Mouse (Mus musculus) Patski (cell line): Measurements from ENCODE around the gene Prdx5. TPM values are rescaled to one million over a fixed set of nuclear protein-coding genes. Genes with fewer than 3 reads are reported as not detected.
A peak's percentile ranks its signal among the peaks of the same experiment; 100 is the strongest.

ENCODE experiments used
- ATAC-seq: fragments of 100-300 bp; one replicate; pipeline ENCODE4 v1.8.0; 2021
- CTCF ChIA-PET: fragments of 350-600 bp; sonication (Branson Sonifier 250); formaldehyde crosslinking; loops from one replicate; lab custom pipeline; 2022; ENCODE audit warnings: inconsistent platforms; lab: Charles Lee
- POLR2A ChIA-PET: fragments of 350-600 bp; sonication (Branson Sonifier 250); formaldehyde crosslinking; loops from one replicate; lab custom pipeline; 2022; ENCODE audit warnings: antibody characterized with exemption, inconsistent platforms; lab: Charles Lee
- DNase-seq: peaks from one replicate; pipeline ENCODE4 v3.0.0-alpha.2; 2011; ENCODE audit warnings: low read depth, low spot score
- H3K27me3 ChIP-seq: fragments of 371-371 bp; one replicate; pipeline ENCODE4 v1.5.1; 2021
- CTCF ChIP-seq: fragments of 100-300 bp; IDR thresholded peaks from one replicate; pipeline ENCODE4 v1.5.1; 2021
- in situ Hi-C: fragments of 300-500 bp; cut with MboI; formaldehyde crosslinking; loops from 3 replicates; pipeline ENCODE4 v1.11.1; 2018; ENCODE audit warnings: low pct_unique_long_range_greater_than_20kb, mixed read lengths
- polyA plus RNA-seq: library from polyadenylated mRNA; unstranded; gene quantifications from one replicate; pipeline ENCODE4 v1.2.3, GENCODE M21; 2021

Prdx5 gene
- polyA plus RNA-seq, 1 experiment from 2014 or later, result 557 TPM

DNA sequence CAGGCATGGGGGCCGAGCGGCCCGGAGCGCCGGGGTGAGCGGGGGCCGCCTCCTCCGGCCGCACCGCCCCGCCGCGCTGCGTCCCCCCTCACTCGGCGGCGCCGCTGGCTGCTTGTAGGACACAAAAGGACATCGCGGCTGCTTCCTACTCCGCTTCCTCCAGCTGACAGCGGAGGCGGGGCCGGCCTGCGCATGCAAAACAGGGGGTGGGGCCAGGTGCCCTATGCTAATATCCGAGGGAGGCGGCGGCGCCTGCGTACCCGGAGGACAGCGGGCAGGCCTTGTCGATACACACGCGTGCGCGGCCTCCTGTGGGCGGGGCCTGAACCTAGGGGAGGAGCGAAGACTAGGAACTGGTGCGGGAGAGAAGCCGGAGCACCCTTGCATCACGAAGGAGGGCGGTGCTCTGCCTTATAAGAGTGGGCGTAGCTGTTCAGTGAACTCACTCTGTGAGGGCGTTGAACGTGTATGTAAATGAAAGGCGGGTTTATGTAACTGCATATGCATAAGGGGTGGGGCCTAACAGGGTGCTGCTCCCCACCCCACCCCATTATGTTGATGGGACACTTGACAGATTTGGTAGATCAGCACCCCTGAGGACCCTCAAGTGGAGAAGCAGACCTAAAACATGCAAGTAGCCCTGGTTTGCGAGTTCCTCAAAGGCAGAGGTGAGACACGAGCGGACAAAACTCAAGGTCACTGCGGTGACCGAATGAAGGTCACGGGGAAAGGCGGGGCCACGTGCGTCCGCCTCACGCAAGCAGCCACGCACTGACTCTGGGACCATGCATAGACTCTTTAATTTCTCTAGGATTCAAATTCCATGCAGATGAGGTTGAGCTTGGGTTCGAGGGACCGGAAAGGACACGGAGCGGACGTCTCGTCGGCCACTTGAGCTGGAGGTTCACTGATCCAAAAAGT lies 12.0 kb upstream of the Prdx5 start, which contains the start of gene Esrra:
Gene Esrra (minus strand): TSS at position 167 of the 921 bp plus-strand sequence.
- CTCF ChIA-PET, result interaction anchor here (0.7 to 4.7 kb wide), 6 partner anchors 18 to 98 kb away, joined by 3 to 36 read pairs (median 5); partner anchors contain the start of genes Fkbp2 and Plcb3
- POLR2A ChIA-PET, result interaction anchor here (0.6 to 3.7 kb wide), 9 partner anchors 10 to 82 kb away, joined by 3 to 24 read pairs (median 4); partner anchors contain the start of genes Bad, Gpr137, Kcnk4 and Prdx5
- TF ChIP-seq CTCF, result no peak
- DNase-seq (peak; percentile 98), ATAC-seq (peak; percentile 86)
- no peaks in the 10 kb centered on the region for H3K27me3 ChIP-seq
- in situ Hi-C loops, result loop anchor here (5.0 kb wide), 1 partner anchor 55 kb away; the partner anchor contains the start of gene Plcb3

DNA sequence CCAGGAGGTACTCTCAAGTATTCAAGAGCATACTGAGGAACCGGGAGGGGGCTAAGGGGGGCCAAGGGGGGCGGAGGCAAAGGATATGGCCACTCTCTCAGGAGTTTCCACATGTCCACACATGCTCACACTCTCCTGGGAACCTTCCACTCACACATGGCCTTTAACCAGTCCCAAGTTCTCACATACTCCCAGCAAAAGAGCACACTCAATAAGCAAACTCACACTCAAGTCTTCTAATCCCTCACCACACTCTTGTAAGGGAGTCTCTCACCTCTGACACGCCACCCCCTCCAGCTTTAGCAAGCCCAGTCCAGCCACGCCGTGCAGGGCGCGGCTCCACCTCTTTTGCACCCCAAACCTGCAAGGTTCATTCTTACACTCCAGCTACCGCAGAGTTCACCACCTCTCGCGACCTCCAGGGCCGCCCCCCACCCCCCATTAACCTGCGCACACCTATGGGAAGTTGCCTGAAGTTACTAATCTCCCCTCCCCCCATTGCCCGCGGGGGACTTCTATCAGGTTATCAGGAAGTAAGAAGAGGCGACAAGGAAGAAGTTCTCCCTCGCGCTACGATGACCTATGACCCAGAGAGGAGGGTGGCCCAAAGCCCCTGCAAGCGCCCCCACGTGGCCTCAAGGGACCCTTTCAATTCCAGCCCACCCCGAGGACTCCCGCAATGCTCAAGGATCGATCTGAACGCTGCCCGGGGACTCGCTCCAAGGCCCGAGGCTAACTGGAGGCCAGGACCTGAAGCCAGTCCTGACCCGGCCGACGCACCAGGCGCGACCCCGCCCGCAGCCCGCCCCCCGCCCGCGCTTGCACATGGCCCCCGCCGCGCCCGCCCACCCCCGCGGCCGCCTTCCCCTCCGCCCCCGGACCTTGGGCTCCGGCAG lies 11.1 kb upstream of the Prdx5 start:
- in situ Hi-C loops, result loop anchor here (5.0 kb wide), 1 partner anchor 56 kb away; the partner anchor contains the start of gene Plcb3
- no peak for TF ChIP-seq CTCF
- DNase-seq (no peak), ATAC-seq (peak; percentile 1)
- CTCF ChIA-PET, result interaction anchor here (1.1 to 4.7 kb wide), 3 partner anchors 57 to 99 kb away, joined by 4 to 36 read pairs (median 5); partner anchors contain the start of genes Fkbp2 and Plcb3
- no peaks in the 10 kb centered on the region for H3K27me3 ChIP-seq
- POLR2A ChIA-PET, result interaction anchor here (0.6 to 3.1 kb wide), 8 partner anchors 10 to 41 kb away, joined by 3 to 17 read pairs (median 4); partner anchors contain the start of genes Bad, Gpr137, Kcnk4 and Prdx5

DNA sequence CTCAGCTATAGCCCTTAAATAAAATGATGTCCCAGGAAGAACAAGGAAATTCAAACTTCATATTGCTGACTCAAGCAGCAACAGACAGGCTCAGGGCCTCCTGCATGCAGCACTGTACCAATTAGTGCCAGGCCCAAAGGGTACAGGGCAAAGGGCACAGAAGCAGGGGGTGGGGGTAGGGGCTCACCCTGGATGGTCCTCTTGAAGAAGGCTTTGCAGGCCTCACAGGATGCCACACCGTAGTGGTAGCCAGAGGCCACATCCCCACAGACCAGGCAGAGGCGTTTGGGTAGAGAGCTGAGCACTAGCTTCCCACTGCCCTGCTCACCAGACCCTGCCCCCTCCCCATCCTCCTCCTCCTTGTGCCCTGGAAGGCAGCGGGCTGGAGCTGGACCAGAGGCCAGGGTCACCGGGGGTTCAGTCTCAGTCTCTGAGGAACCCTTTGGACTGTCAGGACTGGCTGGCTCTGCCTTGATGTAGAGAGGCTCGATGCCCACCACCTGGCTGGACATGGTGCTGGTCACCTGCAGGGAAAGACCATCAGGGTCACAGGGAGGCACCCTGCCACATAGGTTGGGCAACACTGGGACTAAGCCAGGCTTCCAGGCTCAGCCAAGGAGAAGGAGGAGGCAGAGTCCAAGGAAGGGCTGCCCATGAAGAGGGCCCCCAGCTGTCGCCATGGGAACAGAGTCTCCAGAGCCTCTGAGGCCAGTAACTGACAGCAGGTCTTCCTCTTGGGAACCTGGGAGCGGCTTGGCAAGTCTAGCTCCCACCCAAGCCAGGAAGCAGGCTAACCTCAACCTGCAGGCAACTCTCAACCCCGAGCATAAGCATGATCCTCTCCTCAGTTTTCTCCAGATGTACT lies 10.2 kb upstream of the Prdx5 start:
- H3K27me3 ChIP-seq, result no peaks in the 10 kb centered on the region
- ATAC-seq, result no peak
- CTCF ChIA-PET, result interaction anchor here (1.1 kb wide), 1 partner anchor 60 kb away, joined by 4 read pairs; the partner anchor contains the start of gene Fkbp2

DNA sequence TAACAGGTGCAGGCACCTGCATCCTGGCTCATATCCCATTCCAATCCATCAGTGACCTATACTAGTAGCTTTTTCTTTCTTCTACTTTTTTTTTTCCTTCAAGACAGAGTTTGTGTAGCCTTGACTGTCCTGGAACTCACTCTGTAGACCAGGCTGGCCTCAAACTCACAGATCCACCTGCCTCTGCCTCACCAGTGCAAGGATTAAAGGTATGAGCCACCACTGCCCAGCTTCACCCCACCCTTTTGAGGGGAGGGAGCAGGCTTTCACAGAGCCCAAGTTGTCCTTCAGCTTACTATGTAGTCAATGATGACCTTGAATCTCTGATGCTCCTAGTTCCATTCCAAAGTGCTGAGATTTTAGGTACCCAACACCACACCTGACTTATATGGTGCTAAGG lies 9.5 kb upstream of the Prdx5 start:
- CTCF ChIA-PET, result interaction anchor here (1.1 to 1.3 kb wide), 2 partner anchors 32 to 60 kb away, joined by 4 read pairs; partner anchors contain the start of gene Fkbp2
- no peak for ATAC-seq
- TF ChIP-seq CTCF, result no peak
- no peak for DNase-seq
- in situ Hi-C loops, result no loop called here
- H3K27me3 ChIP-seq, result no peaks in the 10 kb centered on the region
- POLR2A ChIA-PET, result interaction anchor here (1.0 to 3.1 kb wide), 3 partner anchors 8 to 23 kb away, joined by 3 to 17 read pairs (median 15); partner anchors contain the start of genes Bad, Gpr137 and Prdx5

More for the DNA sequence above, 10.2 kb upstream of the Prdx5 start:
- POLR2A ChIA-PET, result interaction anchor here (0.6 to 3.1 kb wide), 5 partner anchors 9 to 42 kb away, joined by 3 to 17 read pairs (median 3); partner anchors contain the start of genes Bad, Gpr137 and Prdx5
- TF ChIP-seq CTCF, result no peak
- no peak for DNase-seq
- in situ Hi-C loops, result loop anchor here (5.0 kb wide), 1 partner anchor 57 kb away; the partner anchor contains the start of gene Plcb3

DNA sequence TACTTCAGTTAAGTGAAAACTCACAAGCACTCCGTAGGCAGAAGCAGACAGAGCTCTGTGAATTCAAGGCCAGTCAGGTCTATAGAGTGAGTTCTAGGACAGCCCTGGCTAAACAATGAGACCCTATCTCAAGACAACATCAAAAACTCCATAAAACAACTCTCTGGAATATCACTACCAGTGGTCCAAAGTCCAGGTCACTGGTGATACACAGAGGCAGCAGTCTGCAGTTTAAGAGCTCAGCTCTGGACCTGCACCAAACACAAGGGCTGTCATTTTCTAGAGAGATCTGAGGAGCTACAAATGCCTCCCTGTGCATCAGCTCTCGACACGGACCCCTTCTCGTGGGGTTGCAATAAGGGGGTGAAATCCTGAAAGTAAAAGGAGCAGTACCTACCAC lies 8.4 kb upstream of the Prdx5 start:
- no peak for DNase-seq
- TF ChIP-seq CTCF, result no peak
- in situ Hi-C loops, result no loop called here
- H3K27me3 ChIP-seq, result no peaks in the 10 kb centered on the region
- ChIA-PET POLR2A (interaction anchor here (0.7 kb wide), 1 partner anchor 65 kb away, joined by 4 read pairs; no protein-coding TSS in a partner anchor), CTCF (interaction anchor here (1.3 kb wide), 1 partner anchor 33 kb away, joined by 4 read pairs; no protein-coding TSS in a partner anchor)
- ATAC-seq, result no peak

DNA sequence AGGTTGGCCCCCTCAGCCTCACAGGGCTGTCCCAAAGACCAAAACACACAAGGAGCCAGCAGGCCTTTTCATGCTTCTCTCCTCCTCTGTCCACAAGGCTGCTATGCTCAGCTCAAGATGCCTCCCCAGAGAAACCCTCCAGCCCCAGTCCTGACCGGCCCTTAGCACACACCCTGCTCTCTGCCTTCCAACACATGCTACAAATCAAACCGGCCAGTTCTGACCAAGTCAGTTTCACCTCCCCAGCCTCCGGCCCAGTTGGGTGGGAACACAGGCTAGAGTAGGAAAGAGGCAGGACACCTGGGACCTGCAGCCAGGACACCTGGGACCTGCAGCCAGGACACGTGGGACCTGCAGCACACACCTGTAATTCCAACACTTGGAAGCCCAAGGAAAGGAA lies 6.6 kb upstream of the Prdx5 start:
- in situ Hi-C loops, result no loop called here
- TF ChIP-seq CTCF, result no peak
- ChIA-PET CTCF (no interaction called here), POLR2A (no interaction called here)
- no peaks in the 10 kb centered on the region for H3K27me3 ChIP-seq
- no peak for DNase-seq
- ATAC-seq, result no peak

DNA sequence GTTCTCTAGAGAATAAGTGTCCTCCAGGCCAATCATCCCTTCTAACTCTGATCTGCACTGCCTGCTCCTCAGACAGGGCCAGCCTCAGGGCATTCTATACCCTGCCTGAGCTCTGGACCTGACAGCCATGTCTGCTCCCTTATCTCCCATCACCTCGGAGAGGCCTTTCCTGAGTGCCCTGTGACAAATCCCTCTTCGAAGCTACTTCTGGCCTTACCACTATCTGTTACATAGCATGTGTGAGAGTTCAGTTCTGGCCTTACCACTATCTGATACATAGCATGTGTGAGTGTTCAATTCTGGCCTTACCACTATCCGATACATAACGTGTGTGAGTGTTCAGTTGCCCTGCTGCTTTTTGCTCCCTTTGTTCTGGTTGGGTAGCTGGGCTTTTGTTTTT lies 5.4 kb upstream of the Prdx5 start:
- no peak for TF ChIP-seq CTCF
- in situ Hi-C loops, result no loop called here
- ChIA-PET CTCF (no interaction called here), POLR2A (interaction anchor here (0.6 kb wide), 1 partner anchor 21 kb away, joined by 3 read pairs; no protein-coding TSS in a partner anchor)
- no peak for DNase-seq
- H3K27me3 ChIP-seq, result no peaks in the 10 kb centered on the region
- no peak for ATAC-seq

DNA sequence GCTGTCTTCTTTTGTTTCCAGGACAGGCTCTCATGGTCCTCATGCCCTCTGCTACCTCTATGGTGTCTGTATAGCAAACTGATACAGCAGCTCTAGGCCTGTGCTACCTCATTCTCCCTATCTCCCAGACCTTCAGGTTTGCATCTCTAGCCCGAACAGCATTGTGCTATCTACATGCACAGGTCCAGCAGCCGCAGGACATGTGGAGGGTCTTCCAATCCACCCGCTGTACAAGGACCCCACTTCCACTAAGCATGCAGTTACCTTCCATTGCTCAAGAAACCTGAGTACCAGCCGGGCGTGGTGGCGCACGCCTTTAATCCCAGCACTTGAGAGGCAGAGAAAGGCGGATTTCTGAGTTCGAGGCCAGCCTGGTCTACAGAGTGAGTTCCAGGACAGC lies 4.6 kb upstream of the Prdx5 start:
- ChIA-PET POLR2A (no interaction called here), CTCF (no interaction called here)
- DNase-seq (no peak), ATAC-seq (no peak)
- H3K27me3 ChIP-seq, result no peaks in the 10 kb centered on the region
- in situ Hi-C loops, result no loop called here
- TF ChIP-seq CTCF, result no peak

DNA sequence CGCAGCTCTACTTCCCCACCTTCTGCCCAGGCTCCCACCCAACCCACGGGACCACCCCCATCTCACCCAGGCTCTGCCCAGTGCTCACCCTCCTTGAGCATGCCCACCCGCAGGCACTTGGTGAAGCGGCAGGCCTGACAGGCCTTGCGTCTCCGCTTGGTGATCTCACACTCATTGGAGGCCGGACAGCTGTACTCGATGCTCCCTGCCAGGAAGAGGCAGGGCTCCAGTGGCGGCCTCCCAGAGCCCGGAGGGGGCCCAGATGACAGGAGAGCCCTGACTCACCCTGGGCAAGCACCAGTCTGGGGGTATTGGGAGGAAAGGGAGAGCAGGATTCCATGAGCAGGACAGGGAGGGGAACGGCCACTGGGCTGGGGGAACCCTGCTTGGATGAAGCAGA lies 4.1 kb upstream of the Prdx5 start:
- no peak for DNase-seq
- TF ChIP-seq CTCF, result no peak
- no peak for ATAC-seq
- POLR2A ChIA-PET, result interaction anchor here (0.6 kb wide), 1 partner anchor 64 kb away, joined by 5 read pairs; no protein-coding TSS in a partner anchor
- H3K27me3 ChIP-seq, result no peaks in the 10 kb centered on the region
- in situ Hi-C loops, result no loop called here
- CTCF ChIA-PET, result no interaction called here
